Mouse (Mus musculus): ENCODE results near the gene Dppa2. TPM values are rescaled to one million over a fixed set of nuclear protein-coding genes. Genes with fewer than 3 reads are reported as not detected.

Dppa2 gene
- polyA plus RNA-seq, 1 experiment from 2014 or later: not detected

DNA sequence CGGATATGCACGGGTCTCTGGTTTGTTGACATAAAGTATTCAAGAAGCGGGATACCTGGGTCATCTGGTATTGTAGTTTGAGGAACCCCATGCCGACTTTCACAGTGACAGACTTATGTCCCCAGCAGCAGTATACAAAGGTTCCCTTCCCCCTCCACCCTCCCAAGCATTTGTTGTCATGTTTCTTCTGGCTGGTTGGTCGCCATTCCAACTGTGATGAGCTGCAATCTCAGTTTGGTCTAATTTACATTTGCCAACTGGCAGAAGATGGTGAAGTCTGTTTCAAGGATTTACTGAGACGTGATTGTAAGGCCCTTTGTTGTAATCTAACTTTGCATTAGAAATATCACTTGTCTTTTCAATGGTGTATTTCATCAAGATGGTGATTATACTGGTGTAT is 19.4 kb downstream of the Dppa2 start:
- WGBS: 65% methylated on average over 6 of the region's 6 CpGs
- Histone ChIP-seq H3K36me3 (ENCODE audit: control insufficient read depth, insufficient read depth, low read length) (no peaks in the 10 kb centered on the region), H3K4me2 (replicated peaks; ENCODE audit: low read depth, low read length) (no peak overlapping the region), H3K4me1 (ENCODE audit: control insufficient read depth, insufficient read depth, low read length) (no peaks in the 10 kb centered on the region), H3K9ac (replicated peaks; ENCODE audit: low read depth, low read length) (no peak overlapping the region), H3K9me3 (ENCODE audit: control insufficient read depth, low read depth, low read length) (no peaks in the 10 kb centered on the region), H3K27ac (ENCODE audit: low read length) (no peak overlapping the region), H3K4me3 (ENCODE audit: low read depth, low read length) (no peak overlapping the region), H3K27me3 (ENCODE audit: control insufficient read depth, insufficient read depth, low read length) (no peaks in the 10 kb centered on the region)
- no peak for ATAC-seq (ENCODE audit: insufficient number of reproducible peaks, insufficient read depth, low FRiP score, low read depth)

DNA sequence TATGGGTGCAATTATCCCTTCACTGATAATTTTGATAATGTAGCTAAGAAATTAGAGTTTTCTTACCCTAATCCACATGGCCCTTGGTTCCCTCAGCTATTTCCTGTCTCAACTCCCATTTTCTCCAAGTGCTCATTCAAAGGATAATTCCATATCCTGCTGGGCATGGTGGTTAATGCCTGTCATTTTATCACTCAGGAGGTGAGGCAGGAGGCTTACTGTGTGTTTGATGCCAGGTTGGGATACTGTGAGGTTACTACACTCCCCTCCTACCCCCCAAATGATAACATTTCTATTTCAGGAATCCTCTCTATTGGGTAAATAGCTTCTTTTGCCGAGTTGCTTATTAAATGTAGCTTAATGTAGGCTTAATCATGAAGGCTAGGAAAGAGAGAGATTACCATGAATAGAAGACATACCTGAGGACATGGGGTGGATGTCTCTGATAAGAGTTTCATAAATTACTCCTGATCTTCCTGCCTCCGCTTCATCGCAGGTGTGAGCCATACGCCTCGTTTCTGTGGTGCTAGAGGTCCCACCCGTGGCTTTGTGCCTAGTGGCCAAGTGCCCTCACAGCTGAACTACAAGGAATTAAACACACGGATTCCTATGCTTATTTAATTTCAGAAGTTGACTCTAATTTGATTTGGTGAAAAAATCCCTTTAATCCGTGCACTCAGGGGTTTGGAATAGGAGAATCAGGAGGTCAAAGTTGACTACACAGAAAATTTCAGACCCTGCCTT is 20.1 kb downstream of the Dppa2 start:
- Histone ChIP-seq H3K27ac (ENCODE audit: low read length) (no peak overlapping the region), H3K4me2 (replicated peaks; ENCODE audit: low read depth, low read length) (no peak overlapping the region), H3K36me3 (ENCODE audit: control insufficient read depth, insufficient read depth, low read length) (no peaks in the 10 kb centered on the region), H3K27me3 (ENCODE audit: control insufficient read depth, insufficient read depth, low read length) (no peaks in the 10 kb centered on the region), H3K9ac (replicated peaks; ENCODE audit: low read depth, low read length) (no peak overlapping the region), H3K4me3 (ENCODE audit: low read depth, low read length) (no peak overlapping the region), H3K9me3 (ENCODE audit: control insufficient read depth, low read depth, low read length) (no peaks in the 10 kb centered on the region), H3K4me1 (ENCODE audit: control insufficient read depth, insufficient read depth, low read length) (no peaks in the 10 kb centered on the region)
- ATAC-seq (ENCODE audit: insufficient number of reproducible peaks, insufficient read depth, low FRiP score, low read depth): no peak
- WGBS: 83% methylated on average over 8 of the region's 8 CpGs

DNA sequence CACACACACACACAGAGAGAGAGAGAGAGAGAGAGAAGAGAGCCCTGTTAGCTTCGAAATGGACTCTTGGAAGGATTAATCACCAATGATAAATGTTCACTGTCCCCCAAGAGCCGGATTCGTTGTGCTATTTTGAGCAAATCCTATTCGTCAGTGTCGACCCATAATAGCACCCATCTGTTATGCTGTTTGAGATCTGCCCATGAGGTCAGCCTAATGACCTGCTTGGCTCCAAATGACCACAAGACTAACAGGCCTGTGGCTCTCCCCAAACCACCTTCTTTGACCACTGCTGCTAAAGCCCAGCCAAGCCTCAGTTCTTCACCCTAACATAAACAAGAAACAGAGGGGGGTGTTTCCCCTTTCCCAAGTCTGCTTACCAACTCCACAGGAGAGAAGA is 23.2 kb downstream of the Dppa2 start:
- H3K9ac ChIP-seq (replicated peaks; ENCODE audit: low read depth, low read length): no peak overlapping the region
- H3K4me3 ChIP-seq (ENCODE audit: low read depth, low read length): no peak overlapping the region
- H3K4me2 ChIP-seq (replicated peaks; ENCODE audit: low read depth, low read length): no peak overlapping the region
- H3K36me3 ChIP-seq (ENCODE audit: control insufficient read depth, insufficient read depth, low read length): no peaks in the 10 kb centered on the region
- H3K27me3 ChIP-seq (ENCODE audit: control insufficient read depth, insufficient read depth, low read length): no peaks in the 10 kb centered on the region
- H3K4me1 ChIP-seq (ENCODE audit: control insufficient read depth, insufficient read depth, low read length): no peaks in the 10 kb centered on the region
- no peaks in the 10 kb centered on the region for H3K9me3 ChIP-seq (ENCODE audit: control insufficient read depth, low read depth, low read length)
- no peak for ATAC-seq (ENCODE audit: insufficient number of reproducible peaks, insufficient read depth, low FRiP score, low read depth)
- WGBS: 17% methylated on average over 5 of the region's 5 CpGs
- H3K27ac ChIP-seq (ENCODE audit: low read length): no peak overlapping the region

DNA sequence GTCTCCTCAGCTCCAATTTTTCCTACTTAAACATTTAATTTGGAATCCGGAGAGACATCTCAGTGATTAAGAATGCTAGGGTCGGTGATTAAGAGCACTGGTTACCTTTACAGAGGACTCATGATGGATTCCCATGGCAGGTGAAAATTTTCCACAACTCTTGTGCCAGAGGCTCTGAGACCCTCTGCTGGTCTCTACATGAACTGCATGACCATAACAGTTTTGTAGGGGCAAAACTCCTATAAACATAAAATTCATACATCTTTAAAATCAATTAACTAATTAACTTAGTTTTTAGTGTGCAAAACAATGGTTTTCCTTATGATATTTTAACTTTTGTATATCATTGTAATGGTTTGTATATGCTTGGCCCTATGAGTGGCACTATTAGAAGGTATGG is 24.7 kb downstream of the Dppa2 start:
- H3K9ac ChIP-seq (replicated peaks; ENCODE audit: low read depth, low read length): no peak overlapping the region
- no peak overlapping the region for H3K27ac ChIP-seq (ENCODE audit: low read length)
- no peaks in the 10 kb centered on the region for H3K4me1 ChIP-seq (ENCODE audit: control insufficient read depth, insufficient read depth, low read length)
- H3K9me3 ChIP-seq (ENCODE audit: control insufficient read depth, low read depth, low read length): no peaks in the 10 kb centered on the region
- H3K4me3 ChIP-seq (ENCODE audit: low read depth, low read length): no peak overlapping the region
- no peak for ATAC-seq (ENCODE audit: insufficient number of reproducible peaks, insufficient read depth, low FRiP score, low read depth)
- H3K36me3 ChIP-seq (ENCODE audit: control insufficient read depth, insufficient read depth, low read length): no peaks in the 10 kb centered on the region
- WGBS: 82% methylated on average over 2 of the region's 2 CpGs
- H3K27me3 ChIP-seq (ENCODE audit: control insufficient read depth, insufficient read depth, low read length): no peaks in the 10 kb centered on the region
- H3K4me2 ChIP-seq (replicated peaks; ENCODE audit: low read depth, low read length): no peak overlapping the region

DNA sequence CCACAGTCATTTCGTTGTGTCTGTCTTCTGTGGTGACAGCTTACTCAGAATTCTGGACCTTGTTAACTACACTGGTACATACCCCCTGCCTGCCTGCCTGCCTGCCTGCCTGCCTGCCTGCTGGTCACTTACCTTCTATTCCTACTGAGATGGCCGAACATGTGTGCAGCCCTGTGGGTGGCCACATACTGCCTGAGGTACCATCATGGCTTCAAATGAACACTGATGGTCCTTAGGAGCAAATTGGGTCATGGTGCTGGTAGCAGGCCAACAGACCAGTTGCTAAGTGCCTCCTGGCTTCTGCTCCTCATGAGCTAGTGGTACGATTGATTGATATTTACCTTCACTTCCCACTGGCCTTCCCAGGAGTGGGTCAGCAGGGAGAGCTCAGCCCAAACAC is 28.1 kb downstream of the Dppa2 start:
- Histone ChIP-seq H3K4me2 (replicated peaks; ENCODE audit: low read depth, low read length) (no peak overlapping the region), H3K4me1 (ENCODE audit: control insufficient read depth, insufficient read depth, low read length) (no peaks in the 10 kb centered on the region), H3K27me3 (ENCODE audit: control insufficient read depth, insufficient read depth, low read length) (no peaks in the 10 kb centered on the region), H3K9ac (replicated peaks; ENCODE audit: low read depth, low read length) (no peak overlapping the region), H3K9me3 (ENCODE audit: control insufficient read depth, low read depth, low read length) (no peaks in the 10 kb centered on the region), H3K27ac (ENCODE audit: low read length) (no peak overlapping the region), H3K36me3 (ENCODE audit: control insufficient read depth, insufficient read depth, low read length) (no peaks in the 10 kb centered on the region), H3K4me3 (ENCODE audit: low read depth, low read length) (no peak overlapping the region)
- no peak for ATAC-seq (ENCODE audit: insufficient number of reproducible peaks, insufficient read depth, low FRiP score, low read depth)
- 77% methylated on average over 3 of the region's 3 CpGs for WGBS

DNA sequence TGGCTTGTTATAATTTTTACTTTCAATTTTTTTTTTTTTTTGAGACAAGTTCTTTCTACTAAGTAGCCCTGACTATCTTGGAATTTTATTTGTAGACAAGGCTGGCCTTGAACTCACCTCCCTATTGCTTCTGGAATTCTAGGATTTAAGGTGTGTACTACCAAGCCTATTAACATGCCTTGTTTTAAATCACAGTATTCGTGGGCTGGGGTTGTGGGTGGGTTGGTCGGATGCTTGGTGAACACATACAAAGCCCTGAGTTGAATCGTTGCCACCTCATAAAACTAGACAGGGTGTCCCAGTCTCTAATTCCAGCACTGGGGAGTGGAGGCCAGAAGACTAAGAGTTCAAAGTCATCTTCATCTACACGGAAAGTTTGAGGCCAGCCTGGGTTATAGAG is 31.6 kb downstream of the Dppa2 start:
- Histone ChIP-seq H3K9me3 (ENCODE audit: control insufficient read depth, low read depth, low read length) (no peaks in the 10 kb centered on the region), H3K36me3 (ENCODE audit: control insufficient read depth, insufficient read depth, low read length) (no peaks in the 10 kb centered on the region), H3K27ac (ENCODE audit: low read length) (no peak overlapping the region), H3K9ac (replicated peaks; ENCODE audit: low read depth, low read length) (no peak overlapping the region), H3K27me3 (ENCODE audit: control insufficient read depth, insufficient read depth, low read length) (no peaks in the 10 kb centered on the region), H3K4me2 (replicated peaks; ENCODE audit: low read depth, low read length) (no peak overlapping the region), H3K4me1 (ENCODE audit: control insufficient read depth, insufficient read depth, low read length) (no peaks in the 10 kb centered on the region), H3K4me3 (ENCODE audit: low read depth, low read length) (no peak overlapping the region)
- WGBS: 86% methylated on average over 4 of the region's 4 CpGs
- no peak for ATAC-seq (ENCODE audit: insufficient number of reproducible peaks, insufficient read depth, low FRiP score, low read depth)

DNA sequence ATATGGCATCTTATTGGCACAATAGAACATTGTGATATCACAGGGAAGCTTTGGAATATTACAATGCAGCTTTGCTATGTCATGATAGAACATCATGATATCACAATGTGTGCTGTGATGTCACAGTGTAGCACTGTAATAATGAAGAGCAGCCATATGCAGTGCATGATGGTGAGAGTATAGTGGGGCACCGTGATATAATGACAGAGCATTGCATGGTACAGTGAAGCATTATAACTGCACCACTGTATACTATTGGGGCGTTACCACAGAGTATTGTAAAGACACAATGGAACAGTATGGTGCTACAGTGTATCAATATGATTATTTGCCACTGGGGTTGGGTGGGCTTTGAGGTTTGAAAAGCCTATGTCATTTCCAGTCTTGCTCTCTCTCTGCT is 40.5 kb downstream of the Dppa2 start:
- H3K27ac ChIP-seq (ENCODE audit: low read length): no peak overlapping the region
- H3K9ac ChIP-seq (replicated peaks; ENCODE audit: low read depth, low read length): no peak overlapping the region
- no peak overlapping the region for H3K4me2 ChIP-seq (replicated peaks; ENCODE audit: low read depth, low read length)
- H3K4me1 ChIP-seq (ENCODE audit: control insufficient read depth, insufficient read depth, low read length): no peaks in the 10 kb centered on the region
- no peak for ATAC-seq (ENCODE audit: insufficient number of reproducible peaks, insufficient read depth, low FRiP score, low read depth)
- H3K36me3 ChIP-seq (ENCODE audit: control insufficient read depth, insufficient read depth, low read length): no peaks in the 10 kb centered on the region
- H3K9me3 ChIP-seq (ENCODE audit: control insufficient read depth, low read depth, low read length): no peaks in the 10 kb centered on the region
- 90% methylated on average over 2 of the region's 2 CpGs for WGBS
- no peaks in the 10 kb centered on the region for H3K27me3 ChIP-seq (ENCODE audit: control insufficient read depth, insufficient read depth, low read length)
- no peak overlapping the region for H3K4me3 ChIP-seq (ENCODE audit: low read depth, low read length)

DNA sequence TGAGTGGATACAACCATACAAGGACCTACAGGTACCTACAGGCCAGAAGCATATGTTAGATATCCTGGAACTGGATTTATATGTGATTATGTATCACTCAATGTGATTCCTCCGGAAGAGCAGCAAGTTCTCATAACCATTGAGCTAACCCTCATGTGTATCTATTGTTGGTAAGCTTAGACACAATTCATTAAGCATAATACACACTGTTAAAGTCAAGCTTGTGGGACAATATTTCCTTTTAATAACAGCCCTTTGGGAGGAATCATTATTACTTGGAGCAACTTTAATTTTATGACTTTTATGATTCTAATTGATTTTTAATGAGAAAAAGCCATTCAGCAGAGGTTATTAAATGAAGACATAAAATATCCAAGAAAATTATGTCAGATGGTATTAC is 43.5 kb downstream of the Dppa2 start:
- Histone ChIP-seq H3K4me2 (replicated peaks; ENCODE audit: low read depth, low read length) (no peak overlapping the region), H3K27ac (ENCODE audit: low read length) (no peak overlapping the region), H3K27me3 (ENCODE audit: control insufficient read depth, insufficient read depth, low read length) (no peaks in the 10 kb centered on the region), H3K36me3 (ENCODE audit: control insufficient read depth, insufficient read depth, low read length) (no peaks in the 10 kb centered on the region), H3K9me3 (ENCODE audit: control insufficient read depth, low read depth, low read length) (no peaks in the 10 kb centered on the region), H3K9ac (replicated peaks; ENCODE audit: low read depth, low read length) (no peak overlapping the region), H3K4me3 (ENCODE audit: low read depth, low read length) (no peak overlapping the region), H3K4me1 (ENCODE audit: control insufficient read depth, insufficient read depth, low read length) (no peaks in the 10 kb centered on the region)
- no peak for ATAC-seq (ENCODE audit: insufficient number of reproducible peaks, insufficient read depth, low FRiP score, low read depth)
- 85% methylated on average over 1 of the region's 1 CpGs for WGBS

DNA sequence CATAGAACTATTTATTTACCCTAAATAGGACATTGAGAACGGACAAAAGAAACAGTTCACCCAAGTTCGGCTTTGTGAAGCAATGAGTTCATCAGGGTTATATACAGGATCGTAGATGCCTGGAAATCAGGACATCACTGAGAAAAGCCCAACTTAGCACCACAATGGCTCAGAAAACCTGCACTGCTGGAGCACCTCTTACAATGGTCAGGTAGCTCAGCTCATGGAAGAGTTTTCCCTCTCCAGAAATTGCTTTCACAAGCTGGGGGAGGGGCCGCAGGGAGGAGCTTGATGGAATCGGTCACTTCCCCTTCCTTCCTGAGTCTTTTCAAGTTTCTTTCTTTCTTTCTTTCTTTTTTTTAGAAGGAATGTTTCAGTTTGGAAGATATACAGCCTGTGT is 52.0 kb downstream of the Dppa2 start:
- H3K4me3 ChIP-seq (ENCODE audit: low read depth, low read length): no peak overlapping the region
- no peaks in the 10 kb centered on the region for H3K27me3 ChIP-seq (ENCODE audit: control insufficient read depth, insufficient read depth, low read length)
- no peak overlapping the region for H3K9ac ChIP-seq (replicated peaks; ENCODE audit: low read depth, low read length)
- H3K4me1 ChIP-seq (ENCODE audit: control insufficient read depth, insufficient read depth, low read length): no peaks in the 10 kb centered on the region
- H3K9me3 ChIP-seq (ENCODE audit: control insufficient read depth, low read depth, low read length): no peaks in the 10 kb centered on the region
- no peak overlapping the region for H3K4me2 ChIP-seq (replicated peaks; ENCODE audit: low read depth, low read length)
- no peak for ATAC-seq (ENCODE audit: insufficient number of reproducible peaks, insufficient read depth, low FRiP score, low read depth)
- WGBS: 80% methylated on average over 5 of the region's 5 CpGs
- no peak overlapping the region for H3K27ac ChIP-seq (ENCODE audit: low read length)
- no peaks in the 10 kb centered on the region for H3K36me3 ChIP-seq (ENCODE audit: control insufficient read depth, insufficient read depth, low read length)

All from stomach, embryonic 14.5 days (tissue).